Mouse (Mus musculus) liver, embryonic 15.5 days (tissue): ENCODE results near the gene Rab31. TPM values are rescaled to one million over a fixed set of nuclear protein-coding genes. Genes with fewer than 3 reads are reported as not detected.

ENCODE experiments used
- ATAC-seq: fragments of 200-750 bp; cut with Nextera tagmentation; 2 replicates; pipeline ENCODE4 v1.8.0; 2017; ENCODE audit warnings: moderate number of reproducible peaks, mild to moderate bottlenecking, moderate library complexity; ENCODE audit not compliant: insufficient read depth
- H3K27ac ChIP-seq: fragments of 300-500 bp; sonication (generic); replicated peaks from 2 replicates; pipeline ENCODE4 v1.5.1; 2015; ENCODE audit warnings: mild to moderate bottlenecking, inconsistent platforms
- H3K27me3 ChIP-seq: fragments of 300-500 bp; sonication (generic); 2 replicates; pipeline ENCODE4 v1.6.1; 2015; ENCODE audit warnings: mild to moderate bottlenecking, inconsistent platforms
- H3K36me3 ChIP-seq: fragments of 300-500 bp; sonication (generic); replicated peaks from 2 replicates; pipeline ENCODE4 v1.6.1; 2015; ENCODE audit warnings: moderate library complexity, mild to moderate bottlenecking, inconsistent platforms
- H3K4me1 ChIP-seq: fragments of 300-500 bp; sonication (generic); replicated peaks from 2 replicates; pipeline ENCODE4 v1.6.1; 2015; ENCODE audit warnings: inconsistent platforms
- H3K4me2 ChIP-seq: fragments of 300-500 bp; sonication (generic); 2 replicates; pipeline ENCODE4 v1.6.1; 2015; ENCODE audit warnings: moderate library complexity, mild to moderate bottlenecking, inconsistent platforms
- H3K4me3 ChIP-seq: fragments of 300-500 bp; sonication (generic); replicated peaks from 2 replicates; pipeline ENCODE4 v1.5.1; 2015; ENCODE audit warnings: mild to moderate bottlenecking, inconsistent platforms
- H3K9ac ChIP-seq: fragments of 300-500 bp; sonication (generic); 2 replicates; pipeline ENCODE4 v1.6.1; 2015; ENCODE audit warnings: moderate library complexity, mild to moderate bottlenecking, inconsistent platforms
- H3K9me3 ChIP-seq: fragments of 300-500 bp; sonication (generic); replicated peaks from 2 replicates; pipeline ENCODE4 v1.6.1; 2016; ENCODE audit warnings: inconsistent platforms
- WGBS: fragments of 180-500 bp; shearing (Covaris S2); methylation state at CpG from one replicate; pipeline ENCODE4 v1.1.7; 2015; ENCODE audit warnings: mixed read lengths; ENCODE audit not compliant: insufficient replicate concordance; 5-methylcytosine and 5-hydroxymethylcytosine counted together
- polyA plus RNA-seq: library from polyadenylated mRNA; unstranded; fragments of >200 nt; fragmentation: Nextera tagmentation; extraction: Ambion mirVana; gene quantifications from 2 replicates; pipeline ENCODE4 v1.2.1, GENCODE M21; 2015

Rab31 gene
- polyA plus RNA-seq, 1 experiment from 2014 or later: 6.1 TPM

DNA sequence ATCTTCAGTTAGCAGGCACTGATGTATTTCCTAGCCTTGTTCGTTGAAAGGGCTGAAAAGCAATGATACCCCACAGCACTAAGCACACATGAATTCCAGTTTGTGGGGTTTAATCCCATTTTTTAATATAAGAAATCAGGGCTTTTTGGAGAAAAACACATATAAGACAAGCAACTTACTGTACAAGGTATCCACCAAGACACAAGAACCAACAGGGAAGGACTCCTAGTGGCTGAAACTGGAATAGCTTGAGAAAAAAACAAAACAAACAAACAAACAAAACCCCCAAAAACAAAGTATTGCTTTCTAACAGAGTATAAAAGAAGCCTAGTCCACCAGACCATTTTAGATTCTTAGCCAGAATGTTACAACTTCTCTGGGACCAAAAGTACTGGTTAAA lies 94.8 kb downstream of the Rab31 start:
- Histone ChIP-seq H3K4me2 (no peak overlapping the region), H3K9ac (no peak overlapping the region), H3K4me3 (no peak overlapping the region), H3K36me3 (no peaks in the 10 kb centered on the region), H3K4me1 (peaks cover 10% of the 10 kb centered on the region), H3K9me3 (no peaks in the 10 kb centered on the region), H3K27ac (no peak overlapping the region), H3K27me3 (no peaks in the 10 kb centered on the region)
- 23% methylated on average over 1 of the region's 1 CpGs for WGBS
- ATAC-seq: no peak

DNA sequence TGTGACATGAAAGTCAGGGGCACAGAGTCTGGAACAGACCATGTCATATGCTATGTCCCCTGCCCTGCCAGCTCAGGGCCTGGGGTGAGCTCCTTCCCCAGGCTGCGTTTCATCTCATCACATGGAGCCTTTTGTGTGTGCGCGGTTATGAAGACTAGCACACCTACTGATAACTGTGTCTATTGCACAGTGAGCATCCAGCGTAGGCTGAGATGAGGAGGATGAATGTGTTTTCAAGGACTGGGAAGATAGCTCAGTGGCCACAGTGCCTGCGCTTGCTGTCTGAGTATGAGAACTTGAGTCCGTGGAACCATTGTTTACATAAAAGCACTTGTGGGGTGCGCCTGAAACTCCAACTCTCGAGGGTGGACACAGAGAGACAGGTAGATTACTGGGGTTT lies 96.0 kb downstream of the Rab31 start:
- Histone ChIP-seq H3K4me3 (no peak overlapping the region), H3K9me3 (no peaks in the 10 kb centered on the region), H3K27ac (no peak overlapping the region), H3K4me2 (no peak overlapping the region), H3K27me3 (no peaks in the 10 kb centered on the region), H3K4me1 (peaks cover 10% of the 10 kb centered on the region), H3K9ac (no peak overlapping the region), H3K36me3 (no peaks in the 10 kb centered on the region)
- no peak for ATAC-seq
- WGBS: 75% methylated on average over 8 of the region's 8 CpGs

DNA sequence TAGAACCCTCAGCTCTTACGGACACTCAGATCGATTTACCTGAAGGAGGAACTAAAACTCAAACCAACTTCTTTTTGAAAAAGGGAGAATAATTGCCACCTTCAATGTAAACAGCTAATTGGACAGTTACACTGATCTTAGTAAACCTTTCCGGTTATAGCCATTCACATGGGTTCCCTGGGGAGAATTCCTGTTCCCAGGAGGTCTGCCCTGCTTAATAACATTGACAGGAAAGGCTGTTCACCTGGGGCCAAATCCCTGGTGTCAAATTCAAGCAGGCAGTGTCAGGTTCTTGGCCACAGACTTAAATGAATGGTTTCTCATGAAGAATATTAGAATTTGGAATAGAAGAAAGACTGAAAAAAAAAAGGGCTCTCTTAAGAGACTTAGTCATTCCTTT lies 96.6 kb downstream of the Rab31 start:
- Histone ChIP-seq H3K27me3 (no peaks in the 10 kb centered on the region), H3K4me3 (no peak overlapping the region), H3K4me2 (no peak overlapping the region), H3K36me3 (no peaks in the 10 kb centered on the region), H3K9ac (no peak overlapping the region), H3K9me3 (no peaks in the 10 kb centered on the region), H3K27ac (no peak overlapping the region), H3K4me1 (peaks cover 10% of the 10 kb centered on the region)
- no peak for ATAC-seq
- 79% methylated on average over 3 of the region's 3 CpGs for WGBS

DNA sequence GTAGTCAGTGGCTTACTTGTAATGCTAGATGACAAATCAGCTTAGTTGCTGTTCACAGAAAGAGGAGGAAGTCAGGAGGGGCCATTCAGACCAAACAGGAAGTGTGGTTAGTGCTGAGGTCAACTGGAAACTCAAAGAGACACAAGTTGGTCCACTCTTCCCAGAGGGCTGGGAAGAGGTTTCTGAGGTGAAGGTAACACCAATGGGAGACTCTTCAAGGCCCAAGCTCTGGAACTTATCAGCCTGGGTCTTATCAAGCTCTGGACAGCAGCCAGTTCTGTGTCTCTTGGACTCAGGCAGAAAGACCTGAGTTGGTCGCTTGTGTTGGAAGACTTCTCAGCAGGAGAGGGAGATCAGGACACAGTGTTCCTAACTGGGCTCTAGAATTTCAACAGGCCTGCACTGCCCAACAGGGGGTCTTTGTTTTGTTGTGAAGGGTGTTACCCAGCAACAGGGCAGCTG lies 97.8 kb downstream of the Rab31 start:
- 3% methylated on average over 1 of the region's 1 CpGs for WGBS
- ATAC-seq: no peak

GRCm38 (mm10) chr17:65672926-65673325 lies 99.6 kb downstream of the Rab31 start:
- no peak for ATAC-seq
- H3K36me3 ChIP-seq: no peaks in the 10 kb centered on the region

More for the DNA sequence above, 97.8 kb downstream of the Rab31 start:
- Histone ChIP-seq H3K4me2 (no peak overlapping the region), H3K4me1 (peaks cover 10% of the 10 kb centered on the region), H3K9ac (no peak overlapping the region), H3K36me3 (no peaks in the 10 kb centered on the region), H3K9me3 (no peaks in the 10 kb centered on the region), H3K4me3 (no peak overlapping the region), H3K27me3 (no peaks in the 10 kb centered on the region), H3K27ac (0 out of 2 replicates have a peak overlapping the region, but pooled peaks have one; percentile 4)

GRCm38 (mm10) chr17:65669061-65669460 lies 103.5 kb downstream of the Rab31 start:
- Histone ChIP-seq H3K36me3 (no peaks in the 10 kb centered on the region), H3K4me2 (no peak overlapping the region), H3K27ac (no peak overlapping the region), H3K4me1 (peaks cover 16% of the 10 kb centered on the region), H3K9me3 (no peaks in the 10 kb centered on the region), H3K4me3 (no peak overlapping the region), H3K9ac (no peak overlapping the region), H3K27me3 (no peaks in the 10 kb centered on the region)
- WGBS: 66% methylated on average over 4 of the region's 4 CpGs
- ATAC-seq: no peak

More at GRCm38 (mm10) chr17:65672926-65673325, 99.6 kb downstream of the Rab31 start:
- Histone ChIP-seq H3K27me3 (no peaks in the 10 kb centered on the region), H3K4me2 (no peak overlapping the region), H3K27ac (no peak overlapping the region), H3K4me3 (no peak overlapping the region), H3K9me3 (no peaks in the 10 kb centered on the region), H3K4me1 (peaks cover 10% of the 10 kb centered on the region), H3K9ac (no peak overlapping the region)
- WGBS: 66% methylated on average over 7 of the region's 7 CpGs

DNA sequence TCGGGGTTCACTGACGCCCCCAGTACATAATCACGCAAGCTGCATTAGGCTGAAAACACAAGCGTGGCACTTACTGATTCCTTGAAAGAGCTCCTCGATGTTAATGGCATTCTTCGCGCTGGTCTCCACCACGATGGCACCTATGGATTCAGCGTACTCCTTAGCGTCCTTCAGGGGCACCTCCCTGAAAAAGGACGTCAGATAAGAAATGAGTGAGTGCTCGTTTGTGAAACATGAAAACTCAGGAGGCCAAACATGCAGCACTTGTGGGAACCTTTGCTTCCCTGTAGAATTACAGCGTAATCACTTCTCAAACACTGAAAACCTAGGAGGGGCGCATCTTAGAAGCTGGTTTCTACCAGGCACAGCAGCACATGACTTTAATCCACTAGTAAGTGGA lies 104.8 kb downstream of the Rab31 start:
- Histone ChIP-seq H3K27ac (no peak overlapping the region), H3K27me3 (no peaks in the 10 kb centered on the region), H3K4me3 (no peak overlapping the region), H3K9ac (no peak overlapping the region), H3K4me1 (peaks cover 29% of the 10 kb centered on the region), H3K4me2 (no peak overlapping the region), H3K9me3 (no peaks in the 10 kb centered on the region), H3K36me3 (no peaks in the 10 kb centered on the region)
- 73% methylated on average over 14 of the region's 14 CpGs for WGBS
- no peak for ATAC-seq

DNA sequence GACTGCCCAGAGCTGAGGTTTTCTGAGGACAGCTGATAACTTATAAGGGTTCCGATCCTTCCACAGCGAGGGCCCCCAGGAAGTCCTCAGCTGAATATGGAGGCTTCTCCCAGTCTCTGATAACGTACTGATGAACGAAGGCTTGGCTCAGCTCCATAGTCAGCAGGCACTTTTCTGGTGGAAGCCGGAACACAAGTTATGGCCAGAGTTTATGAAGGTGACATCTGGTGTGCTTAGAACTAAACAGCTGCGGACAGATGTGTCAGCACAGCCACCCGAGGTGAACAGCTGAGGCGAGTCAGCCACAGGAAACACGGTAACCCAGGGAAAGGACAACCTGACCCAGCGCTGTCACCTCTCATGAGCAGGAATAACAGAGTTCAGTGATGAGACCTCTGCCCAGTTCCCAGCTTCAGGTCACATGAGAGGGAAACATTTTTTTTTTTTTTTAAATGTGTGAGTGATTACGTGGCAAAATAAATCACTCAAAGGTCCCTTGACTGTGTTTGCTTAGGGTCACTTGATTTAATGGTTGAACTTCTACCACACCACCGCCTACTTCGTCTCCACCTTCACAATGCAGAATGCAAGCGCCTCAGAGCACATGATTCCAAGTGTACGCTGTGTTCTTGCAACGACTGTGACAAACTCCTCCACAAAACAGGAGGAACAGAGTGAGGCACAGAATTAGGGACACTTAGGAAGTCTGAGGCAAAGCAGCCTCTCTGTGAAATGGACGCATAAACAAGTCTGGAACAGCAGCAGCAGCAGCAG lies 106.0 kb downstream of the Rab31 start:
- ATAC-seq: no peak
- no peak overlapping the region for H3K27ac ChIP-seq
- H3K36me3 ChIP-seq: no peaks in the 10 kb centered on the region
- no peak overlapping the region for H3K4me3 ChIP-seq
- peaks cover 31% of the 10 kb centered on the region for H3K4me1 ChIP-seq
- no peaks in the 10 kb centered on the region for H3K27me3 ChIP-seq
- H3K4me2 ChIP-seq: no peak overlapping the region
- no peaks in the 10 kb centered on the region for H3K9me3 ChIP-seq
- no peak overlapping the region for H3K9ac ChIP-seq
- whole genome bisulfite sequencing: 59% methylated on average over 17 of the region's 17 CpGs

- Histone ChIP-seq H3K4me3 (no peak overlapping the region), H3K9ac (no peak overlapping the region), H3K27me3 (no peaks in the 10 kb centered on the region), H3K4me1 (peaks cover 31% of the 10 kb centered on the region), H3K9me3 (no peaks in the 10 kb centered on the region), H3K27ac (no peak overlapping the region), H3K4me2 (no peak overlapping the region), H3K36me3 (no peaks in the 10 kb centered on the region)
- WGBS: 70% methylated on average over 12 of the region's 12 CpGs
- ATAC-seq: no peak
Observed at GRCm38 (mm10) chr17:65665786-65666387, 106.7 kb downstream of the Rab31 start.

DNA sequence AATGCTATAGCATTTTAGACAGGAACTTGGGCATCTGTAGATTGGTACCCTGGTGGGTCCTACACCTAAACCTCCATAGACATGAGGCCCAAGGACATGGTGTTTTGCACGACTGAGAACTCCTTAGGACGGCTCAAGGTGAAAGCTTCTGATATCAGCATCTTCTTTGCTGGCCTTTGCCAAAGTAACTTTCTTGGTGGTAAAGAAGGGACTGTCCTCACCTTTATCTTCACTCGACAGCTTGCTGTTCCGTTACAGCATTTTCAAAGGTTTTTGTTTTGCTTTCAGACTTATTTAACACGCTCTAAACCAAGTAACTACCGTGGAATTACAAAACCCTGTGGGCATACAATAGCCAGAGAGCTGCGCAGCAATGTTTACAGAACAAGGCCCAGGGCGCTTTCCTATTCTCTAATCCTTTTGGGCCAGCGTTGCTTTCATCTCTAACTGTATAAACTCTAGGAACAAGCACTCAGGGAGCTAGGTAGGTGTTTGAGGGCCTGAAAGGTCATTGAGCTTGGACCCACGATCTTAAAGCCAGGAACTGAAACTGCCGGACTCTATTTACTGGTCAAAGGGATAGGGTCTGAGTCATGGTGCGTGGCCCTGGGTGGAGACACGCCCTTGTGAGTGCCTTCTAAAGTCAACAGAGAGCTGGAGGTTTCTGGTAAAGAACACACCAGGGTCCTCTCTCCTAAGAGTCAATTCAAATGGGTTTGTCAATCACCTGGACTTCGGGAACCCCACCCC lies 109.0 kb downstream of the Rab31 start:
- Histone ChIP-seq H3K4me3 (no peak overlapping the region), H3K4me2 (peak overlapping the region; percentile 50), H3K9me3 (no peaks in the 10 kb centered on the region), H3K4me1 (peaks cover 31% of the 10 kb centered on the region), H3K36me3 (no peaks in the 10 kb centered on the region), H3K27ac (peak overlapping the region; percentile 81), H3K9ac (no peak overlapping the region), H3K27me3 (no peaks in the 10 kb centered on the region)
- WGBS: 39% methylated on average over 14 of the region's 14 CpGs
- peak; percentile 93 for ATAC-seq

GRCm38 (mm10) chr17:65662662-65663061 lies 109.9 kb downstream of the Rab31 start:
- ATAC-seq: no peak
- no peaks in the 10 kb centered on the region for H3K27me3 ChIP-seq
- peak overlapping the region; percentile 81; the same call in 1 of the 2 replicates for H3K27ac ChIP-seq
- H3K4me3 ChIP-seq: no peak overlapping the region
- no peaks in the 10 kb centered on the region for H3K9me3 ChIP-seq
- peaks cover 31% of the 10 kb centered on the region for H3K4me1 ChIP-seq
- no peak overlapping the region for H3K4me2 ChIP-seq
- H3K36me3 ChIP-seq: no peaks in the 10 kb centered on the region
- 73% methylated on average over 3 of the region's 3 CpGs for WGBS
- H3K9ac ChIP-seq: no peak overlapping the region
